Mouse (Mus musculus) cerebellum, adult (tissue): ENCODE measurements around the gene Stx19.

Source experiments
- ATAC-seq: cut with Nextera tagmentation; 2 replicates; pipeline ENCODE4 v1.9.2; 2017; ENCODE audit warnings: mild to moderate bottlenecking, moderate library complexity, mixed read lengths; ENCODE audit not compliant: insufficient number of reproducible peaks, low FRiP score, low TSS enrichment

Stx19 gene

GRCm38 (mm10) chr16:62814491-62814890 is at the start of gene Stx19:
Gene Stx19, plus strand, starts transcription at chr16:62814676.
- ATAC-seq: no peak

DNA sequence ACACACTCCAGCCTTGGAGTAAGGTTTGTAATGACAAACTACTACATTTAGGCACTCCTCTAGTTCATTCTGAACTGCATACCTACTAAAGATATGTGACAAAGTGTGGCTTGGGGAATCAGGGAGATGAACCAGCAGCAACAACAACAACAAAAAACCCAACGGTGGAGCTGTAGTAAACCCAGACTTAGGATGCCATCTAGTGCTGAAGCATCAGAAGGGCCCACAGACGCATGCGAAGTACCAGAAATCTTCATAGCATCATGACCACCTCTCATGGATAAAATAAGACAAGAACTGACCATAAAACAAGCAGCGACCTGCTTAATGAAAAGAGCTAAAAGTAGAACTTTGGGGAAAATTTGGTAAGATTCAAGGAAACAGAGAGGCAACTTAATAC is 41.0 kb upstream of the Stx19 start:
- no peak for ATAC-seq

DNA sequence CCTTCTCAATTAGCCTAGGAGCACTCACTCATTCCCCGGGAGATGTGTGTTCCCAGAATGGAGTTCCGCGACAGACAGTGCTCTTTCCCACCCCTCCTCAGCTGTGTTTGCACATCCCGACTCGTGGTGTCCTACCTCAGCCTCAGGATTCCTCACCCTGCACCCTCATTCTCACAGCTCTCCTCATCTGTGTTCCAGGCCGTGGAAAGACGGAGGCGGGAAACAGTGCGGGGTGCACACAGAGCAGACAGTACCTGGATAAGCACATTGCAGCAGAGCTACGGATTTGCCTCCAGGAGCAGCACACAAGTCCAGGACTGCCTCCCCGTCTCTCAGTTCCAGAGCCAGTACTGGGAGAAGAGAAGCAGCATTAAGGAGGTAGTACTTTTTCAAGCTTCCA is 38.4 kb upstream of the Stx19 start:
- ATAC-seq: no peak; the same call in 1 of the 2 replicates

DNA sequence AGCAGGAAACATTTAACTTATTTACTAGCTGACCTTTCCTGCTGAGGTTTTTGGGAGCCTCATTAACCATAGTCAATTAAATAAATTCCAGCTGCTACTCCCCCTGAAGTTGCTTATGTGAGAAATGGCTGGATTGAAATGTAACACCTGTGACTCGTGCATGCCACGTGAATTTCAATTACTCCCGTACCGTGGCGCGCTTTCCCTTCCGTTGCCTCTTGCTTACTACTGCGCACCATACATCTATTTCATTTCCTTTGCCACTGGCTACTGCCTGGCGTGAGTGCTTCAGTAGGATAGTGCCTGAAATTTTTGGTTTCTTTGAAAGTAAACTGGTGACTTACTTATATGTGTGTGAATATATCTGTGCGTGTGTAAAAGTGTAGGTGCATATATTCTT is 36.2 kb upstream of the Stx19 start:
- ATAC-seq: no peak

DNA sequence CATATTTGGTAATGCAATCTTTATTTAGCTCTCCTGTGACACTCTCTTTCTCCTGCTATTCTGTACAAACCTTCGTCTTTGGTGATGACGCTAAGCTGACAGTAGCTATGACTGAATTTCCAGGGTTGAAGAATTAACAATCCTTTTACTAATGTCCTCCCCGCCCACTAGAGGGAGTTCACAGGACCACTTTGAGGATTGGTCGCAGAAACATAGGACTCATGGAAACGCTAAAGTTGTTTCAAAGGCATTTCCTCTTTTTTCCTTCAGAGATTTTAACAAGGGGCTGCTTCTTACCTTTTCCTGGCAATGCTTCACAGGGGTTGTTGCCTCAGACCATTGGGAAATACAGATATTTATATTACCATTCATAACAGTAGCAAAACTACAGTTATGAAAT is 32.2 kb upstream of the Stx19 start:
- ATAC-seq: no peak

DNA sequence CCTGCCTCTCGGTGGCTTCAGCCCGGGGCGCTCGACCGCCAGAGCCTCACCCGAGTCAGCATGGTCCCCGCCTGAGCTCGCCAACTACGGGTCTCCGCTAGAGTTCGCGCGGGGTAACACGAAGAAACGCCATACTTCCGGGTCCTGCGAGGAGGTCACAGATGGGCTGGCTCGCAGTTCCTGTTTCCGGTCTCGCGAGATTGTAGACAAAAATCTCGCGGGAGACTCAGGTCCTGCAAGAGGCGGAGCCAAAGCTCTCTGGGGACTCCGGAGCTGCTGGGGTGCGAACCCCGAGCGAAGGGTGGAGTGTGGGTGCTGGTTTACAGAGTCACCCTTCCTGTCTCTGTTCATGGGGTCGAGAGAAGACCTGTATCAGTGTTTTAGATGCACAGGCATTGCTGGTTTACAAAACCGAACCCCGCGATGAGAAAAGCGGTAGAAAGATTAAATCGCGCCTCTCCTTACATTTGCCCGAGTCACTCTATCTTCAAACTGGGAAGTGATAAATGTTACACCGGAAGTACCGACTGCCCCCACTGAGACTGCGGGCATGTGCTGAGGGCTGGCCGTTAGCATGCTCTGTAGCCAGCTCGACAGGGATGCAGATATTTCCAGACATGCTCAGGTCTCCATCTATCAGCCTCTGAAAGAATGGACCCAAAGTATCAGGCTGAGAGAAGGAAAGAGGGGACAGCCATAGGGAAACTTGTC is 27.7 kb upstream of the Stx19 start, which contains the start of gene Nsun3:
Nsun3 (minus strand) TSS at position 198 of the 711 bp plus-strand sequence.
- peak; percentile 95 for ATAC-seq

GRCm38 (mm10) chr16:62796608-62797007 is 17.9 kb upstream of the Stx19 start:
- no peak for ATAC-seq

DNA sequence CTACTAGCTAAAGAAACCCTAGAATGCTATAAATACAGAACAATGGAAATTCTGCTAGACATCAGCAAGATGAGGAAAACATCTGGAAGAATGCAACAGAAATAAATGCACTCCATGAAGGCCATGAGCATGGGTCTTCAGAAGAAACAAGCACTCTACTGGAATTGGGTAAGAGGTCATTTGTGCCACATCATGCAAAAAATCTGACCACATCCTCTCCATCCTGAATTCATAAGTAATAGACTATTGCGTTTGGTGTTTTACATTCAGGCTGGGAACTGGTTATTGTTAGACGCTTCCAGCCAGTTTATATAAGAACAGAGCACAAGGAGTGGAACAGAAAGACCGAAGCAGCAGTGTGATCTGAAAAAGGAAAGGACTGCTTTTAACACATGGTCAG is 15.7 kb upstream of the Stx19 start:
- ATAC-seq: no peak

DNA sequence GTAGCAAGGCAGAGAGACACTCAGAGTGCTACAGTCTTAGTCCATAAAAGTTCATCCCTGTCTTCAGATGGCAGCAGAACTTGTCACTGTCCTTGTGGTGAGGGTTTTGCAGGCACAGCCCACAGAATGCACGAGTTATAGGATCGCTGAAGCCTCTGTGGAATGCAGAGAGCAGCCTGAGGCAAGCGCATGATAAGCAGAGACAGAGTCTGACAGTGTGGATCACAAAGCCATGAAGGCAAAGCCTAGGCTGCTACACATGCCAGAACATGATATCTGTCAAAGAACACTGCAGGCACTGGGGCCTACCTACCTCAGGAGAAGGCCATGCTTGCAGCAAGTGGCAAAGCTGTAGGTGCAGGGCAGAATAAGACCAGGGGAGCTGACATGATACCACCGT is 15.1 kb upstream of the Stx19 start:
- no peak for ATAC-seq

DNA sequence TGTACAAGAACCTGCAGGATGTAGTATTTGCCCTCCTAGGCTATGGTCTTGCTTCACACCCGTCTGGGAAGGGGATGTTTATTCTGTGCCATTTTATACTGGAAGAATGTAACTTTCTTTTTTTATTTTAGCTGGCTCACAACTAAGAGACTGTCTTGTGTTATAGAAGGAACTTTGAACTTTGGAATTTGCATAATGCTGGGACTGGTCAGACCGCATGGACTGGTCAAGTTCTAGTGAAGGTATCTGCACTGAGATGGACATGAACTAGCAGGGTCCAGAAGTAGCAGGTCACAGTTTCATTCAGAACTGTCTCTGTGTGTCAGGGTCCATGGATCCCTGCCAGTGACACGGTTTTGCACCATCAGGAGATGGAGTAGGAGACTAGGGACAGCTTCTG is 14.6 kb upstream of the Stx19 start:
- ATAC-seq: no peak

- no peak for ATAC-seq
These were observed 9.9 kb upstream of the Stx19 start for GRCm38 (mm10) chr16:62804621-62805020.

DNA sequence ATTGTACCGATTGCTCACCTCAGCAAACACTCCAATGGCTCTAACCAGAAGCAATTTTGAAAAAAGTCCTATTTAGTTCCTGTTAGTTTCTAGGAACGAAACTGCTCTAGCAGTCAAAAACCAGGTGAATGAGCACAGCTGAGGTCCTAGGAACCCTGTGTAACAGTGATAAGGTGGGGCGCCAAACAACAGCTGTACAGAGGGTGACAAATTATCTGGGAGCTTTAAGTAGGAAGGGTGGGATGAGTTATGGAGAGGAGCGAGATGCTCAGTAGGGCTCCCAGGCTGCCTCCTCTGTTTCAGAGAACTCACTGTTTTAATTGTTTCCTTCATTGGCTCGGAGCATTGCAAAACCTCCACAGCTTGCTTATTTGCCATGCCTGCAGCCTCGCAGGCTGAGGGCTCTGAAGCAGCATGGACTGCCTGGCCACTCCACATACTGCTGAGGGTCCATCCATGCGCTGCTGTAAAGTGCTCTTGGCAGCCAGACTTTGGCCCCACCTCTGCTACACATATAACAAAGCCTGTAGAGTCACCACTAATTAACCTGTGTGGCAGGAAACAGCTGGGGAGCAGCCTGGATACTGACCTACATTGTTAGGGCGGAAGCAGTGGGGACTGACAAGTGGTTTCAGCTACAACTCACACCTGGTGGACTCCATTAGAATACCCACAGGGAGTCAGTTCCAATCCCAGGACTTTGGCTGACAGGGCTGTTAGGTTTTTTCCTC is 7.1 kb upstream of the Stx19 start:
- peak; percentile 54; the same call in 1 of the 2 replicates for ATAC-seq

DNA sequence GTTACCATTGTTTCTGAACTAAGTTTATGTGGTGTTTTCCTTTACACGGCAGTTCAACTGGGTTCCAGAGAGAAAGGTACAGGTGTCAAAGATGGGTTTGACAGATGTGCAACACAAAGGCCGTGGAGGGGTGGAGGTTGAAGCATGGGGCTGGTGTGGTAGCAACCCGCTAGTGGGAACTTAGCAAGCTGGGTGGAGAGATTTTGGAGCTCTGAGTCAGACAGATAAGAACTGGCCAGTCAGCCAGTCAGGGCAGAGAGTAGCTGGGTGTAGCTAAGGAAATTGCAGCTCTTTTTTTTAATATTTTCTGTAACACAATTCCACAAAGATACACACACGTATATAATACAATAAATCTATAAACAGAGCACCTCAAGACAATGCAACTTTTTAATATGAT is 3.6 kb upstream of the Stx19 start:
- no peak for ATAC-seq

DNA sequence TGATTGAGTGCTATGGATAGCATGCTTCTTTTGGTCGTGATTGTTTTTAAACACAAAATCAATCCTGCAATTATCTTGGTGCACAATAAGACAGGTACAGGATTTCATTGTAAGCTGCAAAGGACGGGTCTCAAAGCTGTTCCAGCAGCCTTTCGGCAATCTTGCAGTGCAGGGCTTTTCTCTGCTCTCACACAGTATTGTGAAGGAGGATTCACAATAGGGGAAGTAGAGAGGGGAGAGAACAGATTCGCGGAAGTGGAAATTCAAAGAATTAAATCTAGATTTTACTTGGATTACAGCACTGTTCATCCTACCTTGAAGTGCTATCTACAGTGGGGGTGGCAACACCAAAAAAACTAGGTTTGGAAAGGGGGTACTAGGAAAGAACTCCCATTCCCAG is 686 bp upstream of the Stx19 start:
- ATAC-seq: no peak

DNA sequence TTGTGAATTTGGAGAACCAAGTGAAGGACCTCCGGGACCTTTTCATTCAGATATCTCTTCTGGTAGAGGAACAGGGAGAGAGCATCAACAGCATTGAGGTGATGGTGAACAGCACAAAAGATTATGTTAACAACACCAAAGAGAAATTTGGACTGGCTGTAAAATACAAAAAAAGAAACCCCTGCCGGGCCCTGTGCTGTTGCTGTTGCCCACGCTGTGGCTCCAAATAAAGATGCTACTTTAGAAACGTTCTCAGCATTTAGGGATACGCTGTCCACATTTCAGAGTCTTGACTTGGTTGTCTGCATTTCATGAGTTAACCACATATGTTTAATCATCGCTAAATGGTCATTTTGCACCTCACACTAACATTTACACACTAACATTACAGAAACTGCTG is 8.0 kb downstream of the Stx19 start:
- no peak for ATAC-seq

GRCm38 (mm10) chr16:62826156-62827001 is 11.9 kb downstream of the Stx19 start:
- ATAC-seq: peak; percentile 56; the same call in 1 of the 2 replicates

DNA sequence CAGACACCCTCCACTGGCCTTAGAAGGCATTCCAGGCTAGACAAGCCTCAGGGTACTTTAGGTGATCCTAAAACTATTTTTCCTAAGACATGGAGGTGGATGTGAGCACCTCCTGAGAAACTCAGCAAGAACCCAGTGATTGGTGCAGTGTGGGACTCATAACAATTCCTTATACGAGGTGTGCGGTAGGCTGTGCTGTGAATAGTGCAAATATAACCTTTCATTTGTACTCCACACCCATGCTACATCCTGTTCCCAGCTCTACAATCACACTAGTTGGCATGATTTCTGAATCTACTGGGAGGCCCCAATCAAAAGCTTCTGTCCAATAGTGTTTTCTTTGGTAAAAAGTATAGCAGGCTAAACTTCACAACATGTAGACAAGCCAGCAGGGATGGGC is 17.6 kb downstream of the Stx19 start:
- no peak; the same call in 1 of the 2 replicates for ATAC-seq

- peak; percentile 73 for ATAC-seq
These were observed 18.0 kb downstream of the Stx19 start for GRCm38 (mm10) chr16:62832481-62832880.

DNA sequence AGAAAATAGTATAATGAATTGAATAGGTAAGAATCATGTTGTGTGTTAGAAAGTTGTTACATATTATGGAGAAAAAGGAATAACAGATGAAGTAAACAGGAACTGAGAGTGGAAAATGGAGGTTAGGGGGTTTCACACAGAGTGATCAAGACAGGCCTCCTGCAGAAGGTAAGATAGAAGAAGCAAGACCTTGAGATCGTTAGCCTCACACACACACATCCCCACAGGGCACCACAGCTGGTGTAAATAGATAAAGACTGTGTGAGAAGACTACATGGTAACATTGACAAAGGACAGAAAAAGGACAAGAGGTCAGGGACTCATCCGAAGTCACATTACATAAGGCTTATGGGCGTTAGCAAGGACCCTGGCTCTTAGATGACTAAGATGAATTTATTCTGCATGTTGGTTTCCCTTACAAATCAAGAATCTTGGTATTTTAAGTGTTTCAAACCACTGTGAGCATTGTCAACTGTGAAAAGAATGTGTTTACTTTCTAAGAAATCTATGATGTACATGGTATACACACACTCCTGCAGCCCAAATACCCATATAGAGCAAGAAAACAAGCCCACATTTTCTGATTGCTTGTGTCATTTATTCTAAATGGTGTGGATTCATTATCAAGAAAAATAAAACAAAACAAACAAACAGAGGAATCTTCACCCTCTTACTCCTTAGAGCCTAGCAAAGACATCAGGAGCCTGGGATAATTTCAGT is 19.7 kb downstream of the Stx19 start:
- ATAC-seq: no peak

DNA sequence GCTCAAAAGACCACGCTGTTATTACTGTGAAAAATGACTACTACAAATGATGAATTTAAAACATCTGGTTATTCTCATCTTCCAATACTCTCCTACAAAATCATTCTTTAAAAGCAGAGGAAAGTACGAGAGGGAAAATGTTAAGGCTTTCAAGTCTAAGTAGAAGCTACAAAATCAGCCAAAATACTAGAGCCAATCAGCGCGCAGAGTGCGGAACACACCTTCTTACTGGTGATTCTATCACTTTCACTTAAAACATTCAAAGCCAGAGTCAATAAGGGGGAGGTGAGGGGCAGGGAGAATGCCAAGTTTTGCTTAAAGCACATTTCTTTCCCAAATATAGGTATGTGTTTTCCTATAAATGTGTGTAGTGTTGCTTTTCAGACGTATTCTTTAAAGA is 30.9 kb downstream of the Stx19 start:
- no peak for ATAC-seq
